Mouse (Mus musculus) intestine, postnatal 0 days (tissue): ENCODE results near the gene Best2. TPM values are rescaled to one million over a fixed set of nuclear protein-coding genes. Genes with fewer than 3 reads are reported as not detected.

ENCODE experiments used
- ATAC-seq: fragments of 200-750 bp; cut with Nextera tagmentation; 2 replicates; pipeline ENCODE4 v1.8.0; 2017; ENCODE audit warnings: mild to moderate bottlenecking, moderate TSS enrichment, moderate library complexity
- H3K27ac ChIP-seq: fragments of 300-500 bp; sonication (generic); 2 replicates; pipeline ENCODE4 v1.5.1; 2014; ENCODE audit warnings: mild to moderate bottlenecking, low read depth, low read length, moderate library complexity
- H3K27me3 ChIP-seq: fragments of 300-500 bp; sonication (generic); replicated peaks from 2 replicates; pipeline ENCODE4 v1.6.1; 2014; ENCODE audit warnings: low read length, mixed read lengths; ENCODE audit not compliant: control insufficient read depth, insufficient read depth
- H3K36me3 ChIP-seq: fragments of 300-500 bp; sonication (generic); 2 replicates; pipeline ENCODE4 v1.6.1; 2014; ENCODE audit warnings: mild to moderate bottlenecking, moderate library complexity; ENCODE audit not compliant: control insufficient read depth, insufficient read depth
- H3K4me1 ChIP-seq: fragments of 300-500 bp; sonication (generic); replicated peaks from 2 replicates; pipeline ENCODE4 v1.6.1; 2014; ENCODE audit warnings: antibody characterized with exemption, low read length, mixed read lengths; ENCODE audit not compliant: control insufficient read depth, insufficient read depth
- H3K4me2 ChIP-seq: fragments of 300-500 bp; sonication (generic); replicated peaks from 2 replicates; pipeline ENCODE4 v1.6.1; 2014; ENCODE audit warnings: low read depth, mild to moderate bottlenecking, moderate library complexity
- H3K4me3 ChIP-seq: fragments of 300-500 bp; sonication (generic); 2 replicates; pipeline ENCODE4 v1.5.1; 2014; ENCODE audit warnings: low read depth, low read length
- H3K9ac ChIP-seq: fragments of 300-500 bp; sonication (generic); 2 replicates; pipeline ENCODE4 v1.6.1; 2014; ENCODE audit warnings: mild to moderate bottlenecking, low read depth, low read length
- H3K9me3 ChIP-seq: fragments of 300-500 bp; sonication (generic); 2 replicates; pipeline ENCODE4 v1.6.1; 2016; ENCODE audit warnings: mixed run types; ENCODE audit not compliant: control insufficient read depth
- CTCF ChIP-seq: sonication (generic); IDR thresholded peaks from 2 replicates; pipeline ENCODE4 v1.5.1; 2016; ENCODE audit warnings: low read depth, mild to moderate bottlenecking, control low read depth, antibody characterized with exemption, moderate library complexity
- WGBS: fragments of 180-500 bp; shearing (Covaris S2); extraction: QIAGEN DNeasy Blood & Tissue Kit; methylation state at CpG from one replicate; pipeline ENCODE4 v1.1.7; 2014; 5-methylcytosine and 5-hydroxymethylcytosine counted together
- polyA plus RNA-seq: library from polyadenylated mRNA; unstranded; fragments of >200 nt; fragmentation: Nextera tagmentation; extraction: Ambion mirVana; gene quantifications from 2 replicates; pipeline ENCODE4 v1.2.1, GENCODE M21; 2015

Best2 gene
- polyA plus RNA-seq, 1 experiment from 2014 or later = 0.66 TPM

- Histone ChIP-seq H3K4me1 (no peaks in the 10 kb centered on the region), H3K9me3 (no peaks in the 10 kb centered on the region), H3K27ac (no peak overlapping the region), H3K4me3 (no peak overlapping the region), H3K4me2 (no peak overlapping the region), H3K36me3 (no peaks in the 10 kb centered on the region), H3K9ac (no peak overlapping the region), H3K27me3 (peaks cover 36% of the 10 kb centered on the region)
- 8% methylated on average over 28 of the region's 28 CpGs for WGBS
- no peak for TF ChIP-seq CTCF
- ATAC-seq = 0 out of 2 replicates have a peak, but pooled peaks have one; percentile 28
Observed at GRCm38 (mm10) chr8:85011242-85011641, 3.1 kb downstream of the Best2 start.

GRCm38 (mm10) chr8:85007686-85008085, 6.6 kb downstream of the Best2 start:
- no peak overlapping the region for H3K27ac ChIP-seq
- no peak overlapping the region for H3K9ac ChIP-seq
- peaks cover 31% of the 10 kb centered on the region for H3K27me3 ChIP-seq
- no peaks in the 10 kb centered on the region for H3K4me1 ChIP-seq
- TF ChIP-seq CTCF = peak; percentile 72
- peaks cover 3% of the 10 kb centered on the region; the same call in 1 of the 2 replicates for H3K36me3 ChIP-seq
- WGBS = 16% methylated on average over 25 of the region's 25 CpGs
- no peak for ATAC-seq
- H3K4me2 ChIP-seq = no peak overlapping the region
- no peak overlapping the region for H3K4me3 ChIP-seq
- H3K9me3 ChIP-seq = no peaks in the 10 kb centered on the region

GRCm38 (mm10) chr8:84997649-84998295, 16.6 kb downstream of the Best2 start:
- peak; percentile 98 for TF ChIP-seq CTCF
- H3K9ac ChIP-seq = no peak overlapping the region
- no peaks in the 10 kb centered on the region for H3K4me1 ChIP-seq
- no peak overlapping the region; the same call in 1 of the 2 replicates for H3K27ac ChIP-seq
- peaks cover 34% of the 10 kb centered on the region for H3K36me3 ChIP-seq
- WGBS = 14% methylated on average over 19 of the region's 19 CpGs
- H3K4me3 ChIP-seq = no peak overlapping the region
- H3K9me3 ChIP-seq = no peaks in the 10 kb centered on the region
- no peak overlapping the region for H3K4me2 ChIP-seq
- no peaks in the 10 kb centered on the region for H3K27me3 ChIP-seq
- ATAC-seq = peak; percentile 55

GRCm38 (mm10) chr8:84996978-84997377, 17.4 kb downstream of the Best2 start:
- ATAC-seq = no peak
- WGBS = 89% methylated on average over 5 of the region's 5 CpGs
- H3K36me3 ChIP-seq = peaks cover 31% of the 10 kb centered on the region
- H3K4me3 ChIP-seq = no peak overlapping the region
- H3K27ac ChIP-seq = no peak overlapping the region
- H3K9ac ChIP-seq = no peak overlapping the region
- H3K9me3 ChIP-seq = no peaks in the 10 kb centered on the region
- no peak for TF ChIP-seq CTCF
- no peaks in the 10 kb centered on the region for H3K4me1 ChIP-seq
- no peaks in the 10 kb centered on the region for H3K27me3 ChIP-seq
- H3K4me2 ChIP-seq = no peak overlapping the region

- Histone ChIP-seq H3K9ac (no peak overlapping the region), H3K4me3 (no peak overlapping the region), H3K27me3 (no peaks in the 10 kb centered on the region), H3K27ac (no peak overlapping the region), H3K4me2 (no peak overlapping the region), H3K9me3 (no peaks in the 10 kb centered on the region), H3K36me3 (peaks cover 31% of the 10 kb centered on the region; the same call in 1 of the 2 replicates), H3K4me1 (no peaks in the 10 kb centered on the region)
- no peak for TF ChIP-seq CTCF
- 49% methylated on average over 25 of the region's 25 CpGs for WGBS
- no peak for ATAC-seq
Observed at GRCm38 (mm10) chr8:84995680-84996079, 18.7 kb downstream of the Best2 start.

- no peaks in the 10 kb centered on the region for H3K4me1 ChIP-seq
- H3K4me3 ChIP-seq = no peak overlapping the region
- H3K27me3 ChIP-seq = no peaks in the 10 kb centered on the region
- WGBS = 54% methylated on average over 9 of the region's 9 CpGs
- no peak for ATAC-seq
- peaks cover 31% of the 10 kb centered on the region; the same call in 1 of the 2 replicates for H3K36me3 ChIP-seq
- no peak for TF ChIP-seq CTCF
- H3K9ac ChIP-seq = no peak overlapping the region
- no peak overlapping the region for H3K27ac ChIP-seq
- no peaks in the 10 kb centered on the region for H3K9me3 ChIP-seq
- H3K4me2 ChIP-seq = peak overlapping the region; percentile 30
Observed at GRCm38 (mm10) chr8:84994375-84994774, 20.0 kb downstream of the Best2 start.
